Mouse (Mus musculus): ENCODE measurements around the gene Adamts18. TPM values are rescaled to one million over a fixed set of nuclear protein-coding genes. Genes with fewer than 3 reads are reported as not detected.

Gene Adamts18
- polyA plus RNA-seq, 1 experiment from 2014 or later: 0.97 TPM

- Histone ChIP-seq H3K9me3 (ENCODE audit: control insufficient read depth, low read length) (no peaks in the 10 kb centered on the region), H3K27me3 (ENCODE audit: control insufficient read depth, insufficient read depth, low read length) (no peaks in the 10 kb centered on the region), H3K4me2 (replicated peaks; ENCODE audit: low read depth, low read length) (no peak overlapping the region), H3K4me3 (ENCODE audit: low read depth, low read length) (no peak overlapping the region), H3K27ac (ENCODE audit: low read depth, low read length) (no peak overlapping the region), H3K36me3 (ENCODE audit: control insufficient read depth, insufficient read depth, low read length) (no peaks in the 10 kb centered on the region), H3K4me1 (replicated peaks; ENCODE audit: control insufficient read depth, insufficient read depth, low read length) (no peaks in the 10 kb centered on the region), H3K9ac (ENCODE audit: low read depth, low read length) (no peak overlapping the region)
- whole genome bisulfite sequencing: 94% methylated on average over 2 of the region's 2 CpGs
- ATAC-seq (ENCODE audit: low FRiP score) (no peak), DNase-seq (ENCODE audit: low spot score) (no peak)
These were observed 95.4 kb downstream of the Adamts18 start for GRCm38 (mm10) chr8:113753153-113753552.

- 91% methylated on average over 3 of the region's 3 CpGs for WGBS
- H3K4me3 ChIP-seq (ENCODE audit: low read depth, low read length): no peak overlapping the region
- ATAC-seq (ENCODE audit: low FRiP score): no peak
These were observed 96.2 kb downstream of the Adamts18 start for GRCm38 (mm10) chr8:113752349-113752748.

GRCm38 (mm10) chr8:113735496-113736060, 113.0 kb downstream of the Adamts18 start:
- DNase-seq (ENCODE audit: low spot score): no peak
- ATAC-seq (ENCODE audit: low FRiP score): no peak
- 89% methylated on average over 9 of the region's 9 CpGs for WGBS

More at GRCm38 (mm10) chr8:113752349-113752748, 96.2 kb downstream of the Adamts18 start:
- Histone ChIP-seq H3K36me3 (ENCODE audit: control insufficient read depth, insufficient read depth, low read length) (no peaks in the 10 kb centered on the region), H3K9ac (ENCODE audit: low read depth, low read length) (no peak overlapping the region), H3K27me3 (ENCODE audit: control insufficient read depth, insufficient read depth, low read length) (no peaks in the 10 kb centered on the region), H3K9me3 (ENCODE audit: control insufficient read depth, low read length) (no peaks in the 10 kb centered on the region), H3K27ac (ENCODE audit: low read depth, low read length) (no peak overlapping the region), H3K4me2 (replicated peaks; ENCODE audit: low read depth, low read length) (no peak overlapping the region), H3K4me1 (replicated peaks; ENCODE audit: control insufficient read depth, insufficient read depth, low read length) (no peaks in the 10 kb centered on the region)
- no peak for DNase-seq (ENCODE audit: low spot score)

GRCm38 (mm10) chr8:113725331-113725730, 123.2 kb downstream of the Adamts18 start:
- no peaks in the 10 kb centered on the region for H3K9me3 ChIP-seq (ENCODE audit: control insufficient read depth, low read length)
- H3K4me3 ChIP-seq (ENCODE audit: low read depth, low read length): no peak overlapping the region
- no peak for DNase-seq (ENCODE audit: low spot score)
- 82% methylated on average over 8 of the region's 8 CpGs for WGBS
- no peaks in the 10 kb centered on the region for H3K4me1 ChIP-seq (replicated peaks; ENCODE audit: control insufficient read depth, insufficient read depth, low read length)
- H3K4me2 ChIP-seq (replicated peaks; ENCODE audit: low read depth, low read length): no peak overlapping the region
- H3K27me3 ChIP-seq (ENCODE audit: control insufficient read depth, insufficient read depth, low read length): no peaks in the 10 kb centered on the region
- H3K27ac ChIP-seq (ENCODE audit: low read depth, low read length): no peak overlapping the region
- H3K36me3 ChIP-seq (ENCODE audit: control insufficient read depth, insufficient read depth, low read length): no peaks in the 10 kb centered on the region
- ATAC-seq (ENCODE audit: low FRiP score): no peak
- H3K9ac ChIP-seq (ENCODE audit: low read depth, low read length): no peak overlapping the region

More at GRCm38 (mm10) chr8:113735496-113736060, 113.0 kb downstream of the Adamts18 start:
- no peaks in the 10 kb centered on the region for H3K27me3 ChIP-seq (ENCODE audit: control insufficient read depth, insufficient read depth, low read length)
- H3K4me3 ChIP-seq (ENCODE audit: low read depth, low read length): no peak overlapping the region
- H3K4me2 ChIP-seq (replicated peaks; ENCODE audit: low read depth, low read length): no peak overlapping the region
- H3K36me3 ChIP-seq (ENCODE audit: control insufficient read depth, insufficient read depth, low read length): no peaks in the 10 kb centered on the region
- H3K4me1 ChIP-seq (replicated peaks; ENCODE audit: control insufficient read depth, insufficient read depth, low read length): no peaks in the 10 kb centered on the region
- no peak overlapping the region for H3K9ac ChIP-seq (ENCODE audit: low read depth, low read length)
- H3K9me3 ChIP-seq (ENCODE audit: control insufficient read depth, low read length): no peaks in the 10 kb centered on the region
- no peak overlapping the region for H3K27ac ChIP-seq (ENCODE audit: low read depth, low read length)

- H3K9me3 ChIP-seq (ENCODE audit: control insufficient read depth, low read length): no peaks in the 10 kb centered on the region
- ATAC-seq (ENCODE audit: low FRiP score) (no peak), DNase-seq (ENCODE audit: low spot score) (no peak)
These were observed 124.5 kb downstream of the Adamts18 start for GRCm38 (mm10) chr8:113723873-113724538.

GRCm38 (mm10) chr8:113721459-113721858, 127.1 kb downstream of the Adamts18 start:
- 92% methylated on average over 13 of the region's 13 CpGs for WGBS
- Histone ChIP-seq H3K36me3 (ENCODE audit: control insufficient read depth, insufficient read depth, low read length) (no peaks in the 10 kb centered on the region), H3K4me3 (ENCODE audit: low read depth, low read length) (no peak overlapping the region), H3K27me3 (ENCODE audit: control insufficient read depth, insufficient read depth, low read length) (no peaks in the 10 kb centered on the region), H3K27ac (ENCODE audit: low read depth, low read length) (no peak overlapping the region), H3K4me2 (replicated peaks; ENCODE audit: low read depth, low read length) (no peak overlapping the region), H3K9me3 (ENCODE audit: control insufficient read depth, low read length) (no peaks in the 10 kb centered on the region), H3K9ac (ENCODE audit: low read depth, low read length) (no peak overlapping the region), H3K4me1 (replicated peaks; ENCODE audit: control insufficient read depth, insufficient read depth, low read length) (no peaks in the 10 kb centered on the region)
- no peak for DNase-seq (ENCODE audit: low spot score)
- no peak for ATAC-seq (ENCODE audit: low FRiP score)

More at GRCm38 (mm10) chr8:113723873-113724538, 124.5 kb downstream of the Adamts18 start:
- Histone ChIP-seq H3K36me3 (ENCODE audit: control insufficient read depth, insufficient read depth, low read length) (no peaks in the 10 kb centered on the region), H3K4me3 (ENCODE audit: low read depth, low read length) (no peak overlapping the region), H3K27ac (ENCODE audit: low read depth, low read length) (no peak overlapping the region), H3K27me3 (ENCODE audit: control insufficient read depth, insufficient read depth, low read length) (no peaks in the 10 kb centered on the region), H3K4me1 (replicated peaks; ENCODE audit: control insufficient read depth, insufficient read depth, low read length) (no peaks in the 10 kb centered on the region), H3K4me2 (replicated peaks; ENCODE audit: low read depth, low read length) (no peak overlapping the region), H3K9ac (ENCODE audit: low read depth, low read length) (no peak overlapping the region)
- WGBS: 64% methylated on average over 5 of the region's 5 CpGs

DNA sequence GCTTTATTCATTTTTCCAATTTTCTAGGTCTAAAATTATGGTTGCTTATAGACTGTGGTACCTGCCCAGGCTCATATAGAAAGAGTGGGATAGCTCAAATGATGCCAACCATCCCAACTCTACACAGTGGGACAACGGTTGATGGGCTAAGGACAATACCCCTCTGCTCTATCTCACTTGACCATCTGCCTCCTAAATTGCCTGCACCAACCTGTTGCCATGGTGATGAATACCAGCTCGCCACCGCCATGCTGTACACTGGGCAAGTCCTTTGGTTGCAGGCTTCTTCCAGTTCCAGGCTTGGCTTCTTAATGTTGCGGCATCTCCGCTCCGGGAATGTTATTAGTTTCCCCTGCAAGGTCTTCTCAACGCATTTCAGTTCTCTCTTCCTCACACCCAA, 143.6 kb downstream of the Adamts18 start:
- H3K4me3 ChIP-seq (ENCODE audit: low read depth, low read length): no peak overlapping the region
- ATAC-seq (ENCODE audit: low FRiP score) (peak; percentile 89), DNase-seq (ENCODE audit: low spot score) (peak; percentile 41)
- no peaks in the 10 kb centered on the region for H3K9me3 ChIP-seq (ENCODE audit: control insufficient read depth, low read length)
- H3K9ac ChIP-seq (ENCODE audit: low read depth, low read length): no peak overlapping the region
- H3K36me3 ChIP-seq (ENCODE audit: control insufficient read depth, insufficient read depth, low read length): no peaks in the 10 kb centered on the region
- H3K4me2 ChIP-seq (replicated peaks; ENCODE audit: low read depth, low read length): no peak overlapping the region
- H3K27ac ChIP-seq (ENCODE audit: low read depth, low read length): no peak overlapping the region
- H3K4me1 ChIP-seq (replicated peaks; ENCODE audit: control insufficient read depth, insufficient read depth, low read length): no peaks in the 10 kb centered on the region
- H3K27me3 ChIP-seq (ENCODE audit: control insufficient read depth, insufficient read depth, low read length): no peaks in the 10 kb centered on the region
- 60% methylated on average over 7 of the region's 7 CpGs for WGBS

GRCm38 (mm10) chr8:113691622-113692343, 156.8 kb downstream of the Adamts18 start:
- DNase-seq (ENCODE audit: low spot score): no peak
- no peaks in the 10 kb centered on the region for H3K36me3 ChIP-seq (ENCODE audit: control insufficient read depth, insufficient read depth, low read length)
- no peaks in the 10 kb centered on the region for H3K4me1 ChIP-seq (replicated peaks; ENCODE audit: control insufficient read depth, insufficient read depth, low read length)
- H3K4me3 ChIP-seq (ENCODE audit: low read depth, low read length): no peak overlapping the region
- H3K4me2 ChIP-seq (replicated peaks; ENCODE audit: low read depth, low read length): no peak overlapping the region
- 83% methylated on average over 14 of the region's 14 CpGs for WGBS
- no peaks in the 10 kb centered on the region for H3K27me3 ChIP-seq (ENCODE audit: control insufficient read depth, insufficient read depth, low read length)
- H3K9ac ChIP-seq (ENCODE audit: low read depth, low read length): no peak overlapping the region
- no peak for ATAC-seq (ENCODE audit: low FRiP score)
- H3K9me3 ChIP-seq (ENCODE audit: control insufficient read depth, low read length): no peaks in the 10 kb centered on the region
- H3K27ac ChIP-seq (ENCODE audit: low read depth, low read length): no peak overlapping the region
